Mouse (Mus musculus): ENCODE results near the gene Cytl1. TPM values are rescaled to one million over a fixed set of nuclear protein-coding genes. Genes with fewer than 3 reads are reported as not detected.

Cytl1 gene
- 0.47 and 1.8 TPM in 2 replicates for polyA plus RNA-seq (2012; rRNA removed)

DNA sequence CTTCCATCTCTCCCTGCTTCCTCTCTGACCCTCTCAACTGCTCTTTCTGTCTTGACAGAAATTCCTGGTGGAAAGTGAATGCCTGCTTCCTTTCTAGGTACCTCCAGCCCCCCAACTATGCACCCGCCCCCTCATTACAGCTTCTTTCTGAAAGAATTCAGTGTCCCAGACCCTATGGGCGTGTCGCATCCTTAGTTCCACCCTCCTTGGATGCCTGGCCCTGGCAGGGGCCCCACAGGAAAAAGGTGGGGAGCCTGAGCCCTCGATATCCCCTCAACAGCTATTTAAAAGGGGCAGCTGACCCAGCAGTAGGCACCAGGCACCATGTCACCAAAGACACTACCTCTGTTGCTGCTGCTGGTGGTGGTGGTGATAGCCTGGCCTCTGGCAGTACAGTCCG, at the start of gene Cytl1:
TSS of gene Cytl1 (plus strand) at position 296 of the 400 bp plus-strand sequence.

DNA sequence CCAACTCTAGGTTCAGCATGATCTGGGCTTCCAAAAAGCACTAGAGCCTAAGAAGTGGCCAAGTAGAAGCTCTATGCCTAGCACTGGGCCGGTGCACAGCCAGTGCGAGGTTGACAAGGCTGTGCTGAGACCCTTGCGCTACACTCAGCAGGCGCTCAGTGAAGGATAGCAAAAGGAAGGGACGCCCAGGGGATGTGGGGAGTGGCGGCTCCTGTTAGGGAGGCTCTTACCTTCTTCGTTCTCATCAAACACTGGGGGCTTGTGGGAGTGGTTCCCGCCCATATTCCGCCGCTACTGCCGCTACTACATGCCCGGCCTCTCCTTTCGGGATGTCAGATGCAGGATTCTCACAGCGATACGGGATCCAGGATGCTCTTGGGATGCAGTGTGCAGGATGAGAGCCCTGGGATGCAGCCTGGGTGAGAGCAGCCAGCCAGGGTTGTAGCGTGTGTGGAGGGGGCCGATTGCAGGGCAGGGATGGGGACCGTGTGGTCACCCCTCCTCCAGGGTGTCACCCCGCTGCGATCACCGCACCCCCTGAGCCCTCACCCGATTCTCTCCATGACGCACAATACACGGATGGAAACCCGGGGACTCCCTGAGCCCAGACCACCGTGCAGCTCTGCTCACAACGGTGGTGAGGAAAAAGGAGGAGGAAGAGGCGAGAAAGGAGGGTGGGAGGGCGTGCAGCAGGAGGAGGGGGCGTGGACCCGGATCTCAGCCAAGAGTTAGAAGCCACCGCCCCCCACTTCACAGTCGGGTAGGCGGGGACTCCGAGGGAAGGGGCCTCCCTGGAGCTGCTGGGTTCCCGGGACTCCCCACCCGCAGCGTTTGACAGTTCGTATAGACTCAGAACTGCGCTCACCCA, 18.6 kb upstream of the Cytl1 start, which contains the start of gene Stk32b:
TSS of gene Stk32b (minus strand) at position 667 of the 868 bp plus-strand sequence.

Other genes starting within 250 kb of the Cytl1 start
- 4.4 and 8.2 TPM in 2 replicates for gene Stk32b, start 18.3 kb upstream of the Cytl1 start, polyA plus RNA-seq (2012; rRNA removed)
- 51.7 and 58.8 TPM in 2 replicates for gene Msx1, start 89.1 kb downstream of the Cytl1 start, polyA plus RNA-seq (2012; rRNA removed)